Mouse (Mus musculus) kidney, embryonic 16.5 days (tissue): ENCODE data around the gene Ppil2. TPM values are rescaled to one million over a fixed set of nuclear protein-coding genes. Genes with fewer than 3 reads are reported as not detected.

Experiments used
- ATAC-seq: fragments of 200-750 bp; cut with Nextera tagmentation; 2 replicates; pipeline ENCODE4 v1.8.0; 2017; ENCODE audit warnings: moderate TSS enrichment; ENCODE audit not compliant: low FRiP score, low TSS enrichment
- H3K27ac ChIP-seq: fragments of 300-500 bp; sonication (generic); 2 replicates; pipeline ENCODE4 v1.5.1; 2014; ENCODE audit warnings: low read length
- H3K27me3 ChIP-seq: fragments of 300-500 bp; sonication (generic); 2 replicates; pipeline ENCODE4 v1.6.1; 2014; ENCODE audit warnings: low read length, control low read depth, mixed read lengths; ENCODE audit not compliant: insufficient read depth
- H3K36me3 ChIP-seq: fragments of 300-500 bp; sonication (generic); 2 replicates; pipeline ENCODE4 v1.6.1; 2014; ENCODE audit warnings: low read length, control low read depth, mixed read lengths; ENCODE audit not compliant: insufficient read depth
- H3K4me1 ChIP-seq: fragments of 300-500 bp; sonication (generic); 2 replicates; pipeline ENCODE4 v1.6.1; 2014; ENCODE audit warnings: low read length, control low read depth, mixed read lengths; ENCODE audit not compliant: insufficient read depth
- H3K4me2 ChIP-seq: fragments of 300-500 bp; sonication (generic); replicated peaks from 2 replicates; pipeline ENCODE4 v1.6.1; 2014; ENCODE audit warnings: low read depth, low read length
- H3K4me3 ChIP-seq: fragments of 300-500 bp; sonication (generic); 2 replicates; pipeline ENCODE4 v1.5.1; 2014; ENCODE audit warnings: mild to moderate bottlenecking, low read length
- H3K9ac ChIP-seq: fragments of 300-500 bp; sonication (generic); replicated peaks from 2 replicates; pipeline ENCODE4 v1.6.1; 2014; ENCODE audit warnings: low read length
- H3K9me3 ChIP-seq: fragments of 300-500 bp; sonication (generic); 2 replicates; pipeline ENCODE4 v1.6.1; 2016; ENCODE audit warnings: low read length, control low read depth
- WGBS: fragments of 180-500 bp; shearing (Covaris S2); extraction: QIAGEN DNeasy Blood & Tissue Kit; methylation state at CpG from one replicate; pipeline ENCODE4 v1.1.7; 2014; 5-methylcytosine and 5-hydroxymethylcytosine counted together
- polyA plus RNA-seq: library from polyadenylated mRNA; unstranded; fragments of >200 nt; fragmentation: Nextera tagmentation; extraction: Ambion mirVana; gene quantifications from 2 replicates; pipeline ENCODE4 v1.2.1, GENCODE M21; 2015

The Ppil2 gene
- polyA plus RNA-seq, 1 experiment from 2014 or later = 150 TPM

- H3K4me3 ChIP-seq = no peak overlapping the region
- peaks cover 21% of the 10 kb centered on the region for H3K36me3 ChIP-seq
- H3K4me2 ChIP-seq = no peak overlapping the region
- no peak overlapping the region for H3K9ac ChIP-seq
- no peaks in the 10 kb centered on the region for H3K27me3 ChIP-seq
- no peak for ATAC-seq
- H3K9me3 ChIP-seq = peaks cover 7% of the 10 kb centered on the region; the same call in 1 of the 2 replicates
- no peak overlapping the region for H3K27ac ChIP-seq
- WGBS = 86% methylated on average over 7 of the region's 7 CpGs
- H3K4me1 ChIP-seq = peaks cover 6% of the 10 kb centered on the region
These were observed 38.1 kb downstream of the Ppil2 start for GRCm38 (mm10) chr16:17073000-17073399.

- 44% methylated on average over 6 of the region's 6 CpGs for WGBS
- peak overlapping the region; percentile 72 for H3K4me2 ChIP-seq
- no peak for ATAC-seq
- peaks cover 13% of the 10 kb centered on the region for H3K36me3 ChIP-seq
- no peak overlapping the region for H3K27ac ChIP-seq
- H3K9ac ChIP-seq = peak overlapping the region; percentile 41; the same call in 1 of the 2 replicates
- no peaks in the 10 kb centered on the region for H3K27me3 ChIP-seq
- H3K9me3 ChIP-seq = peaks cover 4% of the 10 kb centered on the region; the same call in 1 of the 2 replicates
- H3K4me3 ChIP-seq = peak overlapping the region; percentile 91
- H3K4me1 ChIP-seq = peaks cover 6% of the 10 kb centered on the region
These were observed 40.3 kb downstream of the Ppil2 start for GRCm38 (mm10) chr16:17070716-17071115.

- H3K9ac ChIP-seq = peak within 1 kb of the TSS; percentile 92
- no peaks in the 10 kb centered on the region for H3K9me3 ChIP-seq
- H3K27me3 ChIP-seq = no peaks in the 10 kb centered on the region
- peaks cover 6% of the 10 kb centered on the region for H3K4me1 ChIP-seq
- peak within 1 kb of the TSS; percentile 72 for H3K4me2 ChIP-seq
- peak within 1 kb of the TSS; percentile 91 for H3K4me3 ChIP-seq
- peak within 1 kb of the TSS; percentile 88 for H3K27ac ChIP-seq
- peak; percentile 95 for ATAC-seq
- peaks cover 5% of the 10 kb centered on the region for H3K36me3 ChIP-seq
- 0% methylated on average over 76 of the region's 76 CpGs for WGBS
These were observed 41.3 kb downstream of the Ppil2 start, which contains the start of gene Ypel1 for GRCm38 (mm10) chr16:17069511-17070443. TSS of gene Ypel1 (plus strand) at chr16:17069696.

- Histone ChIP-seq H3K9me3 (no peaks in the 10 kb centered on the region), H3K27ac (no peak overlapping the region), H3K9ac (no peak overlapping the region), H3K4me1 (peaks cover 6% of the 10 kb centered on the region), H3K36me3 (no peaks in the 10 kb centered on the region), H3K4me3 (no peak overlapping the region), H3K27me3 (no peaks in the 10 kb centered on the region), H3K4me2 (no peak overlapping the region)
- 98% methylated on average over 2 of the region's 2 CpGs for WGBS
- ATAC-seq = no peak
These were observed 43.5 kb downstream of the Ppil2 start for GRCm38 (mm10) chr16:17067552-17067951.

- Histone ChIP-seq H3K9me3 (no peaks in the 10 kb centered on the region), H3K4me3 (no peak overlapping the region), H3K4me1 (no peaks in the 10 kb centered on the region), H3K36me3 (no peaks in the 10 kb centered on the region), H3K27ac (no peak overlapping the region), H3K27me3 (no peaks in the 10 kb centered on the region), H3K4me2 (no peak overlapping the region), H3K9ac (no peak overlapping the region)
- 53% methylated on average over 1 of the region's 1 CpGs for WGBS
- ATAC-seq = no peak
These were observed 48.7 kb downstream of the Ppil2 start for GRCm38 (mm10) chr16:17062338-17062737.

GRCm38 (mm10) chr16:17055584-17055983 is 55.5 kb downstream of the Ppil2 start:
- Histone ChIP-seq H3K36me3 (no peaks in the 10 kb centered on the region), H3K27ac (no peak overlapping the region), H3K4me2 (no peak overlapping the region), H3K27me3 (no peaks in the 10 kb centered on the region), H3K9ac (no peak overlapping the region), H3K4me1 (no peaks in the 10 kb centered on the region), H3K4me3 (no peak overlapping the region), H3K9me3 (no peaks in the 10 kb centered on the region)
- ATAC-seq = no peak
- 80% methylated on average over 3 of the region's 3 CpGs for WGBS

GRCm38 (mm10) chr16:17053903-17054302 is 57.2 kb downstream of the Ppil2 start:
- Histone ChIP-seq H3K4me3 (no peak overlapping the region), H3K4me1 (no peaks in the 10 kb centered on the region), H3K27ac (no peak overlapping the region), H3K9ac (no peak overlapping the region), H3K27me3 (no peaks in the 10 kb centered on the region), H3K4me2 (no peak overlapping the region), H3K9me3 (no peaks in the 10 kb centered on the region), H3K36me3 (peaks cover 5% of the 10 kb centered on the region; the same call in 1 of the 2 replicates)
- 75% methylated on average over 3 of the region's 3 CpGs for WGBS
- no peak for ATAC-seq

- ATAC-seq = peak; percentile 33
- H3K27me3 ChIP-seq = no peaks in the 10 kb centered on the region
- H3K36me3 ChIP-seq = peaks cover 20% of the 10 kb centered on the region
- H3K4me2 ChIP-seq = no peak overlapping the region
- no peak overlapping the region for H3K9ac ChIP-seq
- H3K4me3 ChIP-seq = no peak overlapping the region
- no peaks in the 10 kb centered on the region for H3K9me3 ChIP-seq
- H3K27ac ChIP-seq = no peak overlapping the region
- 77% methylated on average over 7 of the region's 7 CpGs for WGBS
- H3K4me1 ChIP-seq = no peaks in the 10 kb centered on the region
These were observed 59.0 kb downstream of the Ppil2 start for GRCm38 (mm10) chr16:17052087-17052486.

- ATAC-seq = no peak
- Histone ChIP-seq H3K27ac (no peak overlapping the region), H3K4me2 (no peak overlapping the region), H3K36me3 (peaks cover 29% of the 10 kb centered on the region), H3K4me1 (no peaks in the 10 kb centered on the region), H3K27me3 (no peaks in the 10 kb centered on the region), H3K9ac (no peak overlapping the region), H3K9me3 (no peaks in the 10 kb centered on the region), H3K4me3 (no peak overlapping the region)
- 98% methylated on average over 1 of the region's 1 CpGs for WGBS
These were observed 61.2 kb downstream of the Ppil2 start for GRCm38 (mm10) chr16:17049886-17050285.

- H3K4me1 ChIP-seq = no peaks in the 10 kb centered on the region
- WGBS = 44% methylated on average over 3 of the region's 3 CpGs
- H3K9ac ChIP-seq = no peak overlapping the region
- peaks cover 62% of the 10 kb centered on the region for H3K36me3 ChIP-seq
- H3K27ac ChIP-seq = no peak overlapping the region
- no peaks in the 10 kb centered on the region for H3K9me3 ChIP-seq
- no peak for ATAC-seq
- no peaks in the 10 kb centered on the region for H3K27me3 ChIP-seq
- no peak overlapping the region for H3K4me3 ChIP-seq
- no peak overlapping the region for H3K4me2 ChIP-seq
These were observed 65.8 kb downstream of the Ppil2 start for GRCm38 (mm10) chr16:17045287-17045686.
